Mouse (Mus musculus) cortical plate, adult 2 months (tissue): ENCODE data around the gene Ephb1. TPM values are rescaled to one million over a fixed set of nuclear protein-coding genes. Genes with fewer than 3 reads are reported as not detected.

Source experiments
- H3K27ac ChIP-seq: fragments of 200-500 bp; 2 replicates; pipeline ENCODE4 v1.5.1; 2012; ENCODE audit warnings: low read length, control low read depth, inconsistent platforms; ENCODE audit not compliant: insufficient read depth
- H3K4me1 ChIP-seq: fragments of 200-500 bp; 2 replicates; pipeline ENCODE4 v1.6.1; 2011; ENCODE audit warnings: low read length; ENCODE audit not compliant: control insufficient read depth, insufficient read depth
- H3K4me3 ChIP-seq: fragments of 200-500 bp; 2 replicates; pipeline ENCODE4 v1.5.1; 2011; ENCODE audit warnings: mild to moderate bottlenecking, low read length, control low read depth; ENCODE audit not compliant: insufficient read depth
- CTCF ChIP-seq: fragments of 200-500 bp; IDR thresholded peaks from 2 replicates; pipeline ENCODE4 v1.5.1; 2011; ENCODE audit warnings: mild to moderate bottlenecking, control low read depth, low read length; ENCODE audit not compliant: insufficient read depth; ENCODE audit errors: extremely low read depth
- POLR2A ChIP-seq: fragments of 200-500 bp; IDR thresholded peaks from 2 replicates; pipeline ENCODE4 v1.6.1; 2011; ENCODE audit warnings: mild to moderate bottlenecking, low read length, control low read depth; ENCODE audit not compliant: insufficient read depth; ENCODE audit errors: extremely low read depth
- polyA plus RNA-seq: library from polyadenylated mRNA; depleted of rRNA; stranded (reverse); fragments of >200 nt; gene quantifications from 2 replicates; pipeline ENCODE4 v1.2.3, GENCODE M21; 2012

Gene Ephb1
- polyA plus RNA-seq, 1 experiment = 30.8 TPM

- TF ChIP-seq POLR2A (no peak), CTCF (no peak)
- H3K4me1 ChIP-seq = no peaks in the 10 kb centered on the region
- no peak overlapping the region for H3K4me3 ChIP-seq
- no peak overlapping the region for H3K27ac ChIP-seq
Observed at GRCm38 (mm10) chr9:102096825-102097224, 257.7 kb downstream of the Ephb1 start.

GRCm38 (mm10) chr9:102088598-102088997 lies 265.9 kb downstream of the Ephb1 start:
- TF ChIP-seq POLR2A = no peak
- no peak for TF ChIP-seq CTCF
- Histone ChIP-seq H3K4me1 (no peaks in the 10 kb centered on the region), H3K27ac (no peak overlapping the region), H3K4me3 (no peak overlapping the region)

GRCm38 (mm10) chr9:102086053-102086706 lies 268.3 kb downstream of the Ephb1 start:
- H3K4me1 ChIP-seq = no peaks in the 10 kb centered on the region
- H3K27ac ChIP-seq = no peak overlapping the region
- TF ChIP-seq POLR2A (no peak), CTCF (no peak)
- H3K4me3 ChIP-seq = no peak overlapping the region

- H3K4me3 ChIP-seq = no peak overlapping the region
- H3K4me1 ChIP-seq = no peaks in the 10 kb centered on the region
- no peak overlapping the region for H3K27ac ChIP-seq
- TF ChIP-seq POLR2A (no peak), CTCF (no peak)
Observed at GRCm38 (mm10) chr9:102085477-102085876, 269.0 kb downstream of the Ephb1 start.

- no peak for TF ChIP-seq POLR2A
- no peak for TF ChIP-seq CTCF
- H3K4me3 ChIP-seq = no peak overlapping the region
- peaks cover 2% of the 10 kb centered on the region; the same call in 1 of the 2 replicates for H3K4me1 ChIP-seq
- no peak overlapping the region for H3K27ac ChIP-seq
Observed at GRCm38 (mm10) chr9:102080934-102081333, 273.6 kb downstream of the Ephb1 start.

GRCm38 (mm10) chr9:102079151-102079550 lies 275.3 kb downstream of the Ephb1 start:
- Histone ChIP-seq H3K4me3 (no peak overlapping the region), H3K4me1 (peaks cover 2% of the 10 kb centered on the region; the same call in 1 of the 2 replicates), H3K27ac (no peak overlapping the region)
- no peak for TF ChIP-seq POLR2A
- no peak for TF ChIP-seq CTCF

- H3K4me1 ChIP-seq = peaks cover 2% of the 10 kb centered on the region; the same call in 1 of the 2 replicates
- TF ChIP-seq POLR2A (no peak), CTCF (peak; percentile 13; the same call in 1 of the 2 replicates)
- H3K4me3 ChIP-seq = no peak overlapping the region
- H3K27ac ChIP-seq = no peak overlapping the region
Observed at GRCm38 (mm10) chr9:102078238-102078637, 276.3 kb downstream of the Ephb1 start.

- Histone ChIP-seq H3K4me1 (peaks cover 2% of the 10 kb centered on the region; the same call in 1 of the 2 replicates), H3K4me3 (no peak overlapping the region), H3K27ac (no peak overlapping the region)
- no peak for TF ChIP-seq POLR2A
Observed at GRCm38 (mm10) chr9:102075539-102075938, 279.0 kb downstream of the Ephb1 start.

GRCm38 (mm10) chr9:102073404-102073803 lies 281.1 kb downstream of the Ephb1 start:
- H3K27ac ChIP-seq = no peak overlapping the region
- no peaks in the 10 kb centered on the region; the same call in 1 of the 2 replicates for H3K4me1 ChIP-seq
- no peak overlapping the region for H3K4me3 ChIP-seq
- TF ChIP-seq POLR2A (no peak), CTCF (no peak)

- no peaks in the 10 kb centered on the region; the same call in 1 of the 2 replicates for H3K4me1 ChIP-seq
- no peak overlapping the region for H3K4me3 ChIP-seq
- TF ChIP-seq POLR2A (no peak), CTCF (no peak)
- H3K27ac ChIP-seq = no peak overlapping the region
Observed at GRCm38 (mm10) chr9:102069151-102069882, 285.2 kb downstream of the Ephb1 start.
